Mouse (Mus musculus) stomach, embryonic 15.5 days (tissue): ENCODE data around the gene Parp11. TPM values are rescaled to one million over a fixed set of nuclear protein-coding genes. Genes with fewer than 3 reads are reported as not detected.

Experiments used
- ATAC-seq: fragments of 200-750 bp; cut with Nextera tagmentation; 2 replicates; pipeline ENCODE4 v1.8.0; 2017; ENCODE audit warnings: low read depth, moderate number of reproducible peaks, moderate TSS enrichment; ENCODE audit not compliant: insufficient read depth, low FRiP score
- H3K27ac ChIP-seq: fragments of 300-500 bp; sonication (generic); 2 replicates; pipeline ENCODE4 v1.5.1; 2015; ENCODE audit warnings: mild to moderate bottlenecking, inconsistent platforms
- H3K27me3 ChIP-seq: fragments of 300-500 bp; sonication (generic); replicated peaks from 2 replicates; pipeline ENCODE4 v1.6.1; 2015; ENCODE audit warnings: inconsistent platforms
- H3K36me3 ChIP-seq: fragments of 300-500 bp; sonication (generic); 2 replicates; pipeline ENCODE4 v1.6.1; 2015; ENCODE audit warnings: inconsistent platforms
- H3K4me1 ChIP-seq: fragments of 300-500 bp; sonication (generic); 2 replicates; pipeline ENCODE4 v1.6.1; 2015; ENCODE audit warnings: inconsistent platforms
- H3K4me2 ChIP-seq: fragments of 300-500 bp; sonication (generic); 2 replicates; pipeline ENCODE4 v1.6.1; 2015; ENCODE audit warnings: mild to moderate bottlenecking, inconsistent platforms
- H3K4me3 ChIP-seq: fragments of 300-500 bp; sonication (generic); replicated peaks from 2 replicates; pipeline ENCODE4 v1.5.1; 2015; ENCODE audit warnings: inconsistent platforms
- H3K9ac ChIP-seq: fragments of 300-500 bp; sonication (generic); 2 replicates; pipeline ENCODE4 v1.6.1; 2015; ENCODE audit warnings: inconsistent platforms
- H3K9me3 ChIP-seq: fragments of 300-500 bp; sonication (generic); 2 replicates; pipeline ENCODE4 v1.6.1; 2016; ENCODE audit warnings: inconsistent platforms
- WGBS: fragments of 180-500 bp; shearing (Covaris S2); methylation state at CpG from one replicate; pipeline ENCODE4 v1.1.7; 2015; 5-methylcytosine and 5-hydroxymethylcytosine counted together
- polyA plus RNA-seq: library from polyadenylated mRNA; unstranded; fragments of >200 nt; fragmentation: Nextera tagmentation; extraction: Ambion mirVana; gene quantifications from 2 replicates; pipeline ENCODE4 v1.2.1, GENCODE M21; 2015

Parp11 gene
- polyA plus RNA-seq, 1 experiment from 2014 or later, result 19.0 TPM

DNA sequence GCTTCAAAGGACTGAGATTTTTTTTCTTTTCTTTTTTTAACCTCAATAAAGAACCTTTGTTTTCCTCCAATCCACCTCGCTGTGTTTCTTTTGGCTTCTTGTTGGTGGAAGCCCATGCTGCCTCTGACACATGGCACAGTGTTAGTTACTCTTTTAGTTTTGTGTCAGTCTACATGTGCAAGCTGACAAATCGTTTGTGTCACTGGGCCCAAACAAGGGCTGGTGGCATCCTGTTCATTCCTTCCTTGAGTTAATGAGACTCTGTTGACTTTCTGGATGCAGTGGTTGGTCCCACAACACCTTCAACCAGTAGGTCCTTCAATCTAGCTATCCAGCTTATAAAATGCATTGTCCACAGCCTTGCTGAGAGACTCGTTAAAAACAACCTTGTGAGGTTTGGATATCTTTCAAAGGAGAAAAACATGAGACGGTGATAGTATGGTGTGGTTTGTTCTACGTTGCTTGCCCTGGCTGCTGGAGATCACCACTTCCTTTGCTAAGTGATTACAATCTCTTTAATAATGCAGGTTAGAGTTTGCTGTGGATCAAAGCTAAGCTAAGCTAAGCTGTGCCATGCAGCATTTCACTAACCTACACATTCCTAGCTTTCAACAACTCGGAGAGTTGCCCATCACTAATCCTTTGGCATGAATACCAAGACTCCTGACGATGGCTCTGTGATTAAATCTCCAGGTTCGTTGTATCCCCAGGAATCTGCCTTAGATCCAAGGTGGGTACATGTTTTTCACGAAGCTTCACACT is 12.6 kb upstream of the Parp11 start:
- no peak overlapping the region for H3K4me3 ChIP-seq
- WGBS, result 72% methylated on average over 9 of the region's 9 CpGs
- ATAC-seq, result no peak
- no peak overlapping the region for H3K9ac ChIP-seq
- H3K27ac ChIP-seq, result no peak overlapping the region
- H3K4me2 ChIP-seq, result no peak overlapping the region
- H3K9me3 ChIP-seq, result no peaks in the 10 kb centered on the region
- H3K4me1 ChIP-seq, result no peaks in the 10 kb centered on the region
- no peaks in the 10 kb centered on the region for H3K36me3 ChIP-seq
- no peaks in the 10 kb centered on the region for H3K27me3 ChIP-seq

DNA sequence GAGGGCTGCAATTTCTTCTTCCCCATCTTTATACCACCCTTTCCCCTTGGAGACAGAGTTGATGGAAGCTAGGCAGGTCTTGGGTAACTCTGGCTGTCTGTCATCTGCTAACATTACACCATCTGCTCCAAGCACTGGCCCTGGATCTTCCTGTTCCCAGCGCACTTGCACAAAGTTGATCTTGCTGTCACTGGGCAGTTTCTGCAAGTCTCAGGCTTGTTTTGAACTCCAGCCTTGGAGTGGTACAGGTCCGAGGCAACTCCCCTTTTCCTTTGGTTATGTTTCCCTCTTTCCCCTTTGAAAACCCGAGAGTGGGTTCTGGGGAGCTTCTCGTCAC is 12.0 kb upstream of the Parp11 start:
- Histone ChIP-seq H3K4me1 (no peaks in the 10 kb centered on the region), H3K9me3 (no peaks in the 10 kb centered on the region), H3K4me3 (no peak overlapping the region), H3K27ac (no peak overlapping the region), H3K36me3 (no peaks in the 10 kb centered on the region), H3K4me2 (no peak overlapping the region), H3K9ac (no peak overlapping the region), H3K27me3 (no peaks in the 10 kb centered on the region)
- no peak for ATAC-seq
- 82% methylated on average over 4 of the region's 4 CpGs for WGBS

DNA sequence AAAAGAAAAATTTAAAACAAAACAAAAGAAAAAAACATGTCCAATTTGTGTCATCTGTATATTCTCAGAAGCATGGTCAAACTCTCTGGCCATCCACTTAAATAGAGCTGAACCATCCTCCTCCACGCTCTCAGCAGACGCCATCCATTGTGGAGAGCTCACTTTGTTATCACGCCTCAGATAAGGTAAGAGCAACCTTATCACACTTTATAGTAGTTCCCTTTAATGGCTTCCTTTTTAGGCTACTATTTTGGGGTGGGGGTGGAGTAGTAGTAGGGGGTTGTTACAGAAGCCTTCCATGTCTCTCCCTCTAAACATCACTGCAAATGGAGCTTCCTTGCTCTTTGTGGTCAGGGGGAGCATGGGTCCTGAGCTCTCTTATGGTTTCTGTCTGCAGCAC is 7.6 kb upstream of the Parp11 start:
- WGBS, result 54% methylated on average over 3 of the region's 3 CpGs
- no peak for ATAC-seq

DNA sequence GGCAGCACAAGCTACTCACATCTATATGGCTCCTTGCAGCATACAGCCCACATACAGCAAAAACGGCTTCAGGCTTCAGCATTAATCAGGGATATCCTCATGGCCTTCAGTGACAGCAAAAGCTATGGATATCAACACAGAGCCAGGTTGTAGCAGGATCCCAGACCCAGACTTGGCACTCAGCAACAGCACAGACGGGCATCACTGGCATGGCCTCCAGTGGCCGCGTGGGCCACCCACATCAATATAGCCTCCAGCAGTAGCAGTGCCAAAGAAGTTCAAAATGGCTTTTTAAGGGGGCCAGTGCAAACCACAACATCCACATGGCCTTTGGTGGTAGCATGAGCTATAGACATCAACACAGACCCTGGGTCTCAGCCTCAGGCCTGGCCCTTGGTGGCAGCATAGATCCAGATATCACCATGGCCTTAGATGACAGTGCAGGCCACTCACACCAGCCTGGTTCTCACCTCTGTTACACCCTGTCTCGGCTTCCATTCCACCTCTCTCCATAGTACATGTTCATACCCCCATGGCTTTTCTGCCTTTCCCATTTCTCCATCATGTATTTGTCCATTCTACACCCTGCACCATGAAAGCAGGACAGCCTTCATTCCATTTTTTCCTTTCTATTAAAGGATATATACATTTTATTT is 7.0 kb upstream of the Parp11 start:
- H3K27me3 ChIP-seq, result no peaks in the 10 kb centered on the region
- H3K4me3 ChIP-seq, result no peak overlapping the region
- no peaks in the 10 kb centered on the region for H3K36me3 ChIP-seq
- no peaks in the 10 kb centered on the region for H3K9me3 ChIP-seq
- H3K4me1 ChIP-seq, result no peaks in the 10 kb centered on the region
- 87% methylated on average over 5 of the region's 5 CpGs for WGBS
- H3K9ac ChIP-seq, result no peak overlapping the region
- no peak overlapping the region for H3K27ac ChIP-seq
- H3K4me2 ChIP-seq, result no peak overlapping the region
- ATAC-seq, result no peak

More for the DNA sequence above, 7.6 kb upstream of the Parp11 start:
- no peaks in the 10 kb centered on the region for H3K27me3 ChIP-seq
- no peaks in the 10 kb centered on the region for H3K36me3 ChIP-seq
- H3K9ac ChIP-seq, result no peak overlapping the region
- no peak overlapping the region for H3K27ac ChIP-seq
- H3K4me1 ChIP-seq, result no peaks in the 10 kb centered on the region
- no peak overlapping the region for H3K4me2 ChIP-seq
- no peak overlapping the region for H3K4me3 ChIP-seq
- H3K9me3 ChIP-seq, result no peaks in the 10 kb centered on the region

DNA sequence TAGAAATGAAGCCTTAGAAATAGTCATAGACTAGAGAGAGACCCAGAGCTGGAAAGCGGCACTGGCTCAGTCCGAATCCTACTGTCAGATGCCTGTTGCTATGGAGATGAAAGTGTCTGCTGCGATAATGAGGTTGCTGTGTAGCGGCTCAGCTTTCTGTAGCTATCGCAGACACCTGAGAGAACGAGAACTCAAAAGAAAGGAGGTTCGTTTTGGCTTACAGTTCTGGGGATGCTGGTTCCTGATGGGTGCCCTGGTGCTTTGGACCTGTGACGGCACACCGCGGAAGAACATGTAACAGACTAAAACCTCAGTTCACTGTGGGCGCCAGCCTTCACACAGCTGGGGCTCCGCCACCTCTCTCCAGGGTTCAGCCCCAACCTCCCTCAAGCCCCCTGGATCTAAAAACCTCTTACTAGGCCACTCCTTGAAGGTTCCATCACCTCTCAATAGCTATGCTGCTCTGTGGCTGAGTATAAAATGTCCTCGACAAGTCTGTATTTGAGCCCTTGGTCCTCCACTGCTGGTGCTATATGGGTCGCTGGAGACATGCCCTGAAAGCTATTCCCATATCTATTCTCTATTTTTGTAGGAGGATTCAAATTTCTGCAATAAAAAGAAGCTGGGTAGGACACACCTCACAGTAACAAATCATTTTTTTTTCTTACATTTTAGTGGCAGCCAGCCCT is 6.1 kb upstream of the Parp11 start:
- Histone ChIP-seq H3K9ac (no peak overlapping the region), H3K36me3 (no peaks in the 10 kb centered on the region), H3K27ac (no peak overlapping the region), H3K27me3 (no peaks in the 10 kb centered on the region), H3K4me3 (no peak overlapping the region), H3K4me2 (no peak overlapping the region), H3K4me1 (no peaks in the 10 kb centered on the region), H3K9me3 (no peaks in the 10 kb centered on the region)
- ATAC-seq, result no peak
- 46% methylated on average over 14 of the region's 14 CpGs for WGBS

DNA sequence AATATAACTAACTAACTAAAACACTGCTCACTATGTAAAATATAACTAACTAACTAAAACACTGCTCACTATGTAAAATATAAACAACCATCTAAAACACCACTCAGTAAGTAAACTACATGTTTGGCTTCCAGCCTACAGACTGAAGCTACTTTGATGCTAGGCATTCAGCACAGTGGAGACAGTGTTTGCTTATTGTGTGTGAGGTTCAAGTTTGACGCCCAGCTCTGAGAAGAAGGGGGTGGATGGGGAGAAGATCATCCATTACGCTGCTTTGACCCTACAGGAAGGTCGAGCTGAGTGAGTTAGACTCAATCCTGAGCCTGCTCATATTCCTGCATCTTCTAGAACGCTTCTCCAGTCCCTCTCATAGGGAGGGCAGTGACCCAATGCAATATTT is 4.1 kb upstream of the Parp11 start:
- H3K4me1 ChIP-seq, result no peaks in the 10 kb centered on the region
- no peak for ATAC-seq
- no peaks in the 10 kb centered on the region for H3K27me3 ChIP-seq
- H3K4me3 ChIP-seq, result no peak overlapping the region
- no peak overlapping the region for H3K9ac ChIP-seq
- no peak overlapping the region for H3K27ac ChIP-seq
- no peaks in the 10 kb centered on the region for H3K36me3 ChIP-seq
- 40% methylated on average over 4 of the region's 4 CpGs for WGBS
- no peak overlapping the region for H3K4me2 ChIP-seq
- H3K9me3 ChIP-seq, result no peaks in the 10 kb centered on the region

DNA sequence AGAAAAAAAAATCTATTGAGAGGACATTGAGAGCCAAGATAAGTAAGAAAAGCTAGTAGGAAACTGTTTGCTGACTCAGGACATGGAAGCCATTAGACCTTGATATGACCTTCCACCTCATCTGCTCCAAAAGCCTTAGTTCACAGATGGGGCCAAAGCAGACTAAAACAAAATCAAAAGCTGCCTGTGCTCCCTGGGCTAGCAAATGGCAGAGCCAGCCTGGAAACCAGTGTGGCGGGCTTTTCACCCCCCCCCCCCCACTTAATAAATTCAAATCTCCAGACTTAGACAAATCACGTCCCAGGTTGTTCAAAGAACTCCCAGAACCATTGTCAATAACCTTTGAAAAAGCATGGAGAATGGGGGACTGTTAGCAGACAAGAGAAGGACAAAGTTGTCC is 2.7 kb upstream of the Parp11 start:
- Histone ChIP-seq H3K4me2 (no peak overlapping the region), H3K4me3 (no peak overlapping the region), H3K27me3 (no peaks in the 10 kb centered on the region), H3K9ac (no peak overlapping the region), H3K27ac (no peak overlapping the region), H3K9me3 (no peaks in the 10 kb centered on the region), H3K36me3 (no peaks in the 10 kb centered on the region), H3K4me1 (no peaks in the 10 kb centered on the region)
- 44% methylated on average over 2 of the region's 2 CpGs for WGBS
- ATAC-seq, result no peak

DNA sequence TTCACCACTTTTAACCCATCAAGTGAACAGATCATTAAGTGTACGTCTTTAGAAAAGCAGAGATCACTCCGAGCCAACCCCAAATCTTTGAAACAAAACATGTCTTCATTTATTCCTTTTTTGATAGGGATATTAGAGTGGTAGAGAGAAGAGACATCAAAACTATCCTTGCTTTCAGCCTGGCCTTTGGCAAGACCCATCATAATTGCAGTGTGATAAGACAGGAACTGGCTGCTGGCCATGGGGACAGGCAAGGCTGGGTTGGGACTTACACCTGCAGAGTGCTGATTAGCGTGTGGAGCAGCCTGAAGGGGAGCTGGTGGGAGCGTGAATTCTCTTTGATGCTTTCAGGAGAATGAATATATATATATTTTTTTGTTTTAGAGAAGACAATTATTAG is 2.2 kb upstream of the Parp11 start:
- WGBS, result 65% methylated on average over 4 of the region's 4 CpGs
- Histone ChIP-seq H3K4me1 (no peaks in the 10 kb centered on the region), H3K27ac (no peak overlapping the region), H3K36me3 (no peaks in the 10 kb centered on the region), H3K9me3 (no peaks in the 10 kb centered on the region), H3K9ac (no peak overlapping the region), H3K4me2 (no peak overlapping the region), H3K27me3 (no peaks in the 10 kb centered on the region), H3K4me3 (no peak overlapping the region)
- peak; percentile 83; the same call in 1 of the 2 replicates for ATAC-seq

DNA sequence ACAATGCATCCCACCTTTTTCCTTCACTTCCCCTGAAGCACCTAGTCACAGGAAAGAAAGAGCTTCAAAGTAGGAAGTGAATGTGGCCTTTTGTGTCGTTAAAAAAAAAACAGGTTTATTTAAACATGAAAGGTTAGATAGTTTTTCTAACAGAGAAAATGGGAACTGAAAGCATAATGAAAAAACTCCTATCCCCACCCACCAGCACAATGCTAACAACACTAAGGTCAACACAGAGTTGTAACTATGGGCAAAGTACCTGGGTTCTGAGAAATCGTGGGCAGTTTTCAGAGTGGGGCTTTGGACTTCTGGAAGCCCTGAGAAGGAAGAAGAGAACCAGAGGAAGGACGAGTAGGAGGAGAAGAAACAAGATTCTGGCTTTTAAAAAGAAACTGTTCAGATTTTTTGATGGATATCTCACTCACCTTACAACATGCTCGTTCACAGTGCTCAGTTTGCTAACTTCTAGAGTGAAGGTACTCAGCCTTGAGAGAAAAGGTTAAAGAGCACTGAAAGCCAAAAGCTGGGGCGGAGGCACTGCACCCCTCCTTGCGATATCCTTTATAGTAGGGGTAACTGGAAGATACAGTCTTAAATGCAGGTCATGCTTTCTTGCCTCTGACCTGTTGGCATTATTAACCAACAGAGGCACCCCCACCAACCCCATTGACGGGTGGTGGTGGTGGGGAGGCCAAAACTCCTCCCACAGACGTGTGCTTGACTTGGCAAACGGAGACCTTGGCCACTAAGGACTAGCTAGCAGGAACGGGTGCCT is 1.2 kb downstream of the Parp11 start:
- 53% methylated on average over 10 of the region's 10 CpGs for WGBS

DNA sequence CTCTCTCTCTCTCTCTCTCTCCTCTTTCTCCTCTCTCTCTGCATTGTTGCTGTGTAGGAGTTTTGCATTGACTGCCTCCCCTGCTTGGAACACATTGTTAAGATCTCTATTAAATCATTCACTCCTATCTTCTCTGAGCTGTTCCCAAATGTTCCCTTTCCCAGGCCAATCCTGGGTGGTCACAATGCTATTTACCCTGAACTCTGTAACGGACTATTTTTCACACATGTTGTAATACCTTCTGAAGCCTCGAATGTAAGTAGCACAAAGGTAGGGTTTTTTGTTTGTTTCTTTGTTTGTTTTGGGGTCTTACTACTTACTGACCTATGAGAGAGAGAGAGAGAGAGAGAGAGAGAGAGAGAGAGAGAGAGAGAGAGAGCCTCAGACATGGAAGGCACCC is 2.2 kb downstream of the Parp11 start:
- Histone ChIP-seq H3K36me3 (no peaks in the 10 kb centered on the region), H3K4me2 (no peak overlapping the region), H3K27ac (no peak overlapping the region), H3K4me1 (no peaks in the 10 kb centered on the region), H3K9ac (no peak overlapping the region), H3K9me3 (no peaks in the 10 kb centered on the region), H3K27me3 (no peaks in the 10 kb centered on the region), H3K4me3 (no peak overlapping the region)
- no peak for ATAC-seq
- WGBS, result 55% methylated on average over 2 of the region's 2 CpGs

More for the DNA sequence above, 1.2 kb downstream of the Parp11 start:
- Histone ChIP-seq H3K27ac (no peak overlapping the region), H3K4me3 (no peak overlapping the region), H3K9me3 (no peaks in the 10 kb centered on the region), H3K4me2 (no peak overlapping the region), H3K9ac (no peak overlapping the region), H3K36me3 (no peaks in the 10 kb centered on the region), H3K4me1 (no peaks in the 10 kb centered on the region), H3K27me3 (no peaks in the 10 kb centered on the region)
- ATAC-seq, result no peak

DNA sequence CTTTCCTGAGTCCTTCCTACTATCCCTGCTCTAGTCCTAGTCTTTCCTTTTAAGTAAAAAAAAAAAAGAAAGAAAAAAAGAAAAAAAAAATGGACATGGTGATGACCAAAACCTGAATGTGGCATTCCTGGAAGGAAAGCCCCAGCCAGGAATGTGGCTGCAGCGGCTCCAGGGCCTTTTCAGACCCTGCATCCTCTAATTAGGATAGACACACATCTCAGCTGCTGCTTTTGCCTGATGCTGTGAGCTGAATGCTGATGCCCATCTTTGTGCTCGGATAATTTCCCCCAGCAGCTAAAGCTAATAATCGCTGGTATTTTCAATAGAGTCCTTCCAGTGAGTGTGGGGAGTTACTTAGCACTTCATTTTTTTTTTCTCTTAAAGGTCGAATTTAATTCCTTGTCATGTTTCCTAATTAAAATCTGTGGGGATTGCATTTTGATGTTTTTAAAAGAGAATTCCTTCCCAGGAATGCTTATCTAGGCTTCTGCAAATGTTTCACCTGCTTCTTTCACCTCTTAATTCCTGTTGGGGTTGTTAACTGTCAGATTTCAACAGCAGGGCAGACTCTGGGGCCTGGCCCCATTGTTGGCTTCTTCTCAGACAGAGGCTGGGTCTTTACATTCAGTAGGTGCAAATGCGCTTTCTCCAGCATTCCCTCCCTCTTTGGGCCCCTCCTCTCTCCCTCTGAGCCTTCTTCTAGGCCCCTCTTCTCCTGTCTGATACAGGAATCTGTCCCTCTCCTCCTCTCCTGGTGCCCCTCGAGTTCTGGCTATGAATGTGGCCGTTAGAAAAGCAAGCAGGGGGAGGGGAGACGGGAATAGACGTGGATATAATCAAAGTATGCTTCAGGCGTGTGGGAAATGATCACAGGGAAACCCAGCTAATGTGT is 3.1 kb downstream of the Parp11 start:
- no peak overlapping the region for H3K27ac ChIP-seq
- ATAC-seq, result no peak
- no peak overlapping the region for H3K4me2 ChIP-seq
- no peaks in the 10 kb centered on the region for H3K27me3 ChIP-seq
- H3K36me3 ChIP-seq, result no peaks in the 10 kb centered on the region
- no peak overlapping the region for H3K9ac ChIP-seq
- no peak overlapping the region for H3K4me3 ChIP-seq
- H3K4me1 ChIP-seq, result no peaks in the 10 kb centered on the region
- H3K9me3 ChIP-seq, result no peaks in the 10 kb centered on the region
- WGBS, result 40% methylated on average over 10 of the region's 10 CpGs
